Mouse (Mus musculus): ENCODE data around the gene Drap1.

The Drap1 gene

GRCm38 (mm10) chr19:5424782-5425741 is at the start of gene Drap1, which contains the start of gene AI837181:
Gene Drap1, minus strand, starts transcription at chr19:5424979.
Gene AI837181, plus strand, starts transcription at chr19:5425144.
- in situ Hi-C loops (cut with MboI; ENCODE audit: low pct_unique_long_range_greater_than_20kb in 1 of 2, low sequenced_read_pairs in 2 of 2, unreplicated experiment in 1 of 2), result no loop called here

- in situ Hi-C loops (cut with MboI; ENCODE audit: low pct_unique_long_range_greater_than_20kb in 1 of 2, low sequenced_read_pairs in 2 of 2, unreplicated experiment in 1 of 2), result no loop called here
Observed at GRCm38 (mm10) chr19:5473720-5474119, 48.9 kb upstream of the Drap1 start, which contains the start of gene Efemp2. Gene Efemp2, plus strand, starts transcription at chr19:5473954.

GRCm38 (mm10) chr19:5472857-5473256 is 48.1 kb upstream of the Drap1 start:
- in situ Hi-C loops (cut with MboI; ENCODE audit: low pct_unique_long_range_greater_than_20kb in 1 of 2, low sequenced_read_pairs in 2 of 2, unreplicated experiment in 1 of 2), result no loop called here

- in situ Hi-C loops (cut with MboI; ENCODE audit: low pct_unique_long_range_greater_than_20kb in 1 of 2, low sequenced_read_pairs in 2 of 2, unreplicated experiment in 1 of 2), result no loop called here
Observed at GRCm38 (mm10) chr19:5471846-5472245, 47.1 kb upstream of the Drap1 start.

GRCm38 (mm10) chr19:5468374-5468773 is 43.6 kb upstream of the Drap1 start, which contains the start of gene Ctsw:
Gene Ctsw, minus strand, starts transcription at chr19:5468507.
- in situ Hi-C loops (cut with MboI; ENCODE audit: low pct_unique_long_range_greater_than_20kb in 1 of 2, low sequenced_read_pairs in 2 of 2, unreplicated experiment in 1 of 2), result no loop called here

- in situ Hi-C loops (cut with MboI; ENCODE audit: low pct_unique_long_range_greater_than_20kb in 1 of 2, low sequenced_read_pairs in 2 of 2, unreplicated experiment in 1 of 2), result no loop called here
Observed at GRCm38 (mm10) chr19:5466916-5467500, 42.2 kb upstream of the Drap1 start.

- in situ Hi-C loops (cut with MboI; ENCODE audit: low pct_unique_long_range_greater_than_20kb in 1 of 2, low sequenced_read_pairs in 2 of 2, unreplicated experiment in 1 of 2), result no loop called here
Observed at GRCm38 (mm10) chr19:5465037-5465436, 40.3 kb upstream of the Drap1 start.

DNA sequence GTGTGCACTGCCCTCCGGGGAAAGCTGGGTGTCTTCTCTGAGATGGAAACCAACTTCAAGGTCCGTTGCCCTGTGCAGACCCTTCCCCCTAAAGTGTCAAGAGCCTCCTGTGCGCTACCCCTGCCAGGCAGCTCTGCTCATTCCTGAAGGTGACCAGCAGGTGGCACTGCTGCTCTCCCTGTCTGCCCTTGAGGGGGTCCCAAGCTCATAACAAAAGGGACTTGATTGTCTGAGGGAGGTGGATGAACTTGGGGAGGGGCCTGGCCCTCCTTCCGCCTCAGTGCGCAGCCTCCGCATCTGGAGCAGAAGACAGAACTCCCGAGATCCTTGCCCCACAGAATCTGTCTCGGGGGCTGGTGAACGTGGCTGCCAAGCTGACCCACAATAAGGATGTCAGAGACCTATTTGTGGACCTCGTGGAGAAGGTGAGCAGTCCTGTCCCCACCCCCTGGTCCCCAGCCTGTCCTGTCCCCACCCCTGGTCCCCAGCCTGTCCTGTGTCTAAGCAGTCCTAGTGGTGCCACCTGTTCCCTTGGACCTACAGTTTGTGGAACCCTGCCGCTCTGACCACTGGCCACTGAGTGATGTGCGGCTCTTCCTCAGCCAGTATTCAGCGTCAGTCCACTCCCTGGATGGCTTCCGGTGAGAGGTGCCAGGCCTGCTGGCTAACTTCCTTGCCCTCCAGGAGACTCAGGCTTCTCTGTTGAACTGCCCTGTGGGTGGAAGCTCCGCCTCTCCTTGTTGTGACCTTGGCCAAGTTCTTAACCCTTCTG is 39.2 kb upstream of the Drap1 start:
- in situ Hi-C loops (cut with MboI; ENCODE audit: low pct_unique_long_range_greater_than_20kb in 1 of 2, low sequenced_read_pairs in 2 of 2, unreplicated experiment in 1 of 2), result no loop called here

- in situ Hi-C loops (cut with MboI; ENCODE audit: low pct_unique_long_range_greater_than_20kb in 1 of 2, low sequenced_read_pairs in 2 of 2, unreplicated experiment in 1 of 2), result no loop called here
Observed at GRCm38 (mm10) chr19:5463212-5463611, 38.4 kb upstream of the Drap1 start.

- in situ Hi-C loops (cut with MboI; ENCODE audit: low pct_unique_long_range_greater_than_20kb in 1 of 2, low sequenced_read_pairs in 2 of 2, unreplicated experiment in 1 of 2), result no loop called here
Observed at GRCm38 (mm10) chr19:5461411-5461810, 36.6 kb upstream of the Drap1 start.

DNA sequence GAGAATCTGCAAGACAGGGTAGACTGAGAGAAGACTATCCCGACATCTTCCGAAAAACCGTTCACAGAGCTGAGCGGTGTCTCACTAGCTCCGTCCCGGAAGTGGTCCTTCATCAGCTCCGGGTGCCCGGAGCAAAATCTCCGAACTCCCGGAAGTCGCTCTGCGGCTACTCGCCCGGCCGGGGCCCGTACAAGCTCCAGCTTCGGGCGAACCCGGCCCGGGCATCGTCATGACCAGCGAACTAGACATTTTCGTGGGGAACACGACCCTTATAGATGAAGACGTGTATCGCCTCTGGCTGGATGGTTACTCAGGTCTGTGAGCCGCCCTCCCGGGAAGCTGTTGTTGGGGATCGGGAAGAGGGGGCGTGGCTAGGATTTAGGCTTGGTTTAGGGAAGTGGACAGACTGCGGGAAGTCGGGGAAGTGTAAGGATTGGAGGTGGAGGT is 35.7 kb upstream of the Drap1 start, which contains the start of gene Fibp:
Fibp (plus strand) TSS at position 151 of the 447 bp plus-strand sequence.
- in situ Hi-C loops (cut with MboI; ENCODE audit: low pct_unique_long_range_greater_than_20kb in 1 of 2, low sequenced_read_pairs in 2 of 2, unreplicated experiment in 1 of 2), result no loop called here

DNA sequence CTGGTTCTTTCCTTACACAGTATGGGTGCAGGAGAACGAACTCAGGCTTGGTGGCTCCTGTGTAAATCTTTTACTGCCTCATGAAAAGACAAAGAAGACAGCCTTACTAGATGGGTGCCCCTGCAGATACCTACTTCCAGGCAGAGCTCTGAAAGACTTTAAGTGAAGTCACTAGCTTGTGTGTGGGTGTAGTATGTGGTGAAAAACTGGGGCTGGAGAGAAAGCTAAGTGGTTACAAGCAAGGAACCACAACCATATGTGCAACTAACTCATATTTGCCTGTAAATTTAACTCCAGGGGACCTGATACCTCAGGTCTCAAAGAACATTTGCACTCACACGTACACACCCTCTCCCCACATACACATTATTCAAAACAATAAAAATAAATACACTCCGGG is 35.1 kb upstream of the Drap1 start:
- in situ Hi-C loops (cut with MboI; ENCODE audit: low pct_unique_long_range_greater_than_20kb in 1 of 2, low sequenced_read_pairs in 2 of 2, unreplicated experiment in 1 of 2), result no loop called here

DNA sequence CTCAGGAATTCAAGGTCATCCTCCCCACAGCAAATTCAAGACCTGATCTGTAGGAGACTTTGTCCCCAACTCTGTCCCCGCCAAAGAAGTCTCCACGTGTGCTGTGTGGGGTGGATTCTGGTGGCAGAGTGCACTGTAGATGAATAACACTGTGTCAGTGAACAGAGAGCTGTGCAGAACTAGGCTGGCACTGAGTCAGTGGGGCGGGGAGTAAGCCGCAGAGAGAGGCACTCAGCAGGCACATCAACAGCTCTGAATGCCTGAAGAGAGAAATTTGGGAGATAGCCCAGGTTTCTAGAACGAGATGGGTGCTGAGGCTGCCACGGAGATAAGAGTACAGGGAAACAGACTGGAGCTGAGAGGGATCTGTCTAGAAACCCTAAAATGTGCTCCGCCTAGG is 34.2 kb upstream of the Drap1 start:
- in situ Hi-C loops (cut with MboI; ENCODE audit: low pct_unique_long_range_greater_than_20kb in 1 of 2, low sequenced_read_pairs in 2 of 2, unreplicated experiment in 1 of 2), result no loop called here

DNA sequence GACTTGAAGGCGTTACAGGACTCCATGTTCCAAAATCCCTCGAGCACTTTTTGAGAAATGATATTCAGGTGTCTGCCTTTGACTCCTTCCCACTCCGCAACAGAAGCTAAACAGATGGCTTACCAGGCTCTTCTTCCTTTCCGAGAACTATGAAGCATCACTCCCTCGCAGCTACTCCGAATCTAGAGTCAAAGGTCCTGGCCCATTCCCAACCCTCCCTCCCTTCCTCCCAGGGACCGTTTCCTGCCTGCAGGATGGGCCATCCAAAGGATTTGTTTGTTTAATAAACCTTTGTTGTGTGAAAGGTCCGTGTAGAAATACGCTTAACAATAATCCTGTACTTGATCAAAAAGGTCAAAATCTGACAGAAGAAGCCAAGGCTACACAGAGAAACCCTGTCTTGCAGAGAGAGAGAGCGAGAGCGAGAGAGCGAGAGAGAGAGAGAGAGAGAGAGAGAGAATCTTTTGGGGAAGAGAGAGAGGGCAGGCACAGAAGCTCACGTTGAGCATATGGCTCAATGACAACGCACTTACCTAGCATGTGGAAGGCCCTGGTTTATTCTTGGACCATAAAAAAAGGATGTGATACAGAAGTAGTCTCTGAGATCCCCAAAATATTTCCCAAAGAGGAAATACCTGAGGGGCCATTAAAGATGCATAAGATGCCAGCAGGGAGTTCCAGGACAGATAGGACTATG is 33.1 kb upstream of the Drap1 start, which contains the start of gene Ccdc85b:
Ccdc85b (minus strand) TSS at position 149 of the 697 bp plus-strand sequence.
- in situ Hi-C loops (cut with MboI; ENCODE audit: low pct_unique_long_range_greater_than_20kb in 1 of 2, low sequenced_read_pairs in 2 of 2, unreplicated experiment in 1 of 2), result no loop called here

- in situ Hi-C loops (cut with MboI; ENCODE audit: low pct_unique_long_range_greater_than_20kb in 1 of 2, low sequenced_read_pairs in 2 of 2, unreplicated experiment in 1 of 2), result no loop called here
Observed at GRCm38 (mm10) chr19:5456922-5457745, 32.4 kb upstream of the Drap1 start.

GRCm38 (mm10) chr19:5456241-5456921 is 31.6 kb upstream of the Drap1 start:
- in situ Hi-C loops (cut with MboI; ENCODE audit: low pct_unique_long_range_greater_than_20kb in 1 of 2, low sequenced_read_pairs in 2 of 2, unreplicated experiment in 1 of 2), result no loop called here

DNA sequence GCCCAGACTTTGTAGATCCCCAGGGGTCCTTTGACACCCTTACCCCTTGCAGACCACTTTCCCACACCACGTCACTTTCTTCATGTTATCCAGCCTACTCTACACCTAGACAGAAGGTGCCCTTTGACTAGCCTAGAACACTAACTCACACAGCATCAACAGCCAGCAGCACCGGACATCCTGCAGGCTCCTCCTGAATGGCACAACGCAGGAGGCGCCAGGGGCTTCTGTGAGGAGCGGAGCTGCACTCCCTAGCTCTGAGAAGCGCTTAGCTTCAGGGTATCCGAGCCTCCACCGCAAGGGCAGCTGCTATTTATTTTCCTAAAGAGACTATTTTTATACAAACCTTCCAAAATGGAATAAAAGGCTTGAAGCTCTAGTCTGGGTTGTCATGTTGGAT is 30.8 kb upstream of the Drap1 start:
- in situ Hi-C loops (cut with MboI; ENCODE audit: low pct_unique_long_range_greater_than_20kb in 1 of 2, low sequenced_read_pairs in 2 of 2, unreplicated experiment in 1 of 2), result no loop called here
